Mouse (Mus musculus) bone marrow macrophage, adult 2 months (primary cell): ENCODE results near the gene Sec14l5. TPM values are rescaled to one million over a fixed set of nuclear protein-coding genes. Genes with fewer than 3 reads are reported as not detected.
"Not testable (repeated sequence)": the region's sequence is repeated elsewhere in the genome, so short reads cannot be mapped to it uniquely, and the experiment has no call there.

Experiments
- H3K27ac ChIP-seq: 2 replicates; pipeline ENCODE4 v1.5.1; 2012; ENCODE audit warnings: low read depth, low read length; ENCODE audit not compliant: insufficient read depth
- H3K4me1 ChIP-seq: 2 replicates; pipeline ENCODE4 v1.6.1; 2012; ENCODE audit warnings: low read length; ENCODE audit not compliant: control insufficient read depth, insufficient read depth
- H3K4me3 ChIP-seq: 2 replicates; pipeline ENCODE4 v1.5.1; 2012; ENCODE audit warnings: mild to moderate bottlenecking, low read length, moderate library complexity; ENCODE audit not compliant: insufficient read depth
- CTCF ChIP-seq: IDR thresholded peaks from 2 replicates; pipeline ENCODE4 v1.5.1; 2012; ENCODE audit warnings: low read depth, mild to moderate bottlenecking, low read length, moderate library complexity
- POLR2A ChIP-seq: IDR thresholded peaks from 2 replicates; pipeline ENCODE4 v1.6.1; 2012; ENCODE audit warnings: mild to moderate bottlenecking, low read depth, low read length, borderline replicate concordance
- polyA plus RNA-seq: library from polyadenylated mRNA; stranded (reverse); fragments of >200 nt; gene quantifications from 2 replicates; pipeline ENCODE4 v1.2.4, GENCODE M21; 2012; ENCODE audit not compliant: missing spikeins, insufficient read depth, insufficient read length

Gene Sec14l5
- polyA plus RNA-seq, 1 experiment = not detected

DNA sequence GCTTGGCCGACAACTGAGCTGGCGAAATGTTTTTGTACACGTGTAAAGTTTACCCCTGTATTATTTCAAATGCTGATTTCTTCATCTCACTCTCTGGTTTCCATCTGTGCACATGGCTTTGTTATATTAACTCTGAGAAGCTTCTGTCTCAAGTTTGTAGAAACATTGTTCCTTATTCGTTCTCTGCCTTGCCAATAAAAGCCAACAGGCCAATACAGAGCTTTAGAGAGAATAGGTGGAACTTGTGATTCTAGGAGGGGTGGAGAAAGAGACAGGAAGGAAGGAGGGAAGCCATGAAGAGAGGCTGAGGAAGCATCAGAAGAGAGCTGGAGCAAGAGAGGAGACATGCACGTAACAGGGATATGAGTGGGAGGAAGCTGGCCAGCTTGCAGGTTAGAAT, 59.1 kb downstream of the Sec14l5 start:
- no peak for TF ChIP-seq POLR2A
- no peak for TF ChIP-seq CTCF
- peak overlapping the region; percentile 37 for H3K4me3 ChIP-seq
- peaks cover 42% of the 10 kb centered on the region for H3K4me1 ChIP-seq
- H3K27ac ChIP-seq = no peak overlapping the region

GRCm38 (mm10) chr16:5210365-5210764, 63.5 kb downstream of the Sec14l5 start:
- H3K4me3 ChIP-seq = no peak overlapping the region
- no peak overlapping the region for H3K27ac ChIP-seq
- TF ChIP-seq POLR2A (no peak), CTCF (no peak)
- peaks cover 24% of the 10 kb centered on the region for H3K4me1 ChIP-seq

- no peak overlapping the region for H3K4me3 ChIP-seq
- TF ChIP-seq CTCF = no peak
- TF ChIP-seq POLR2A = no peak
- H3K27ac ChIP-seq = no peak overlapping the region
- peaks cover 11% of the 10 kb centered on the region for H3K4me1 ChIP-seq
Observed at GRCm38 (mm10) chr16:5212150-5212549, 65.2 kb downstream of the Sec14l5 start.

DNA sequence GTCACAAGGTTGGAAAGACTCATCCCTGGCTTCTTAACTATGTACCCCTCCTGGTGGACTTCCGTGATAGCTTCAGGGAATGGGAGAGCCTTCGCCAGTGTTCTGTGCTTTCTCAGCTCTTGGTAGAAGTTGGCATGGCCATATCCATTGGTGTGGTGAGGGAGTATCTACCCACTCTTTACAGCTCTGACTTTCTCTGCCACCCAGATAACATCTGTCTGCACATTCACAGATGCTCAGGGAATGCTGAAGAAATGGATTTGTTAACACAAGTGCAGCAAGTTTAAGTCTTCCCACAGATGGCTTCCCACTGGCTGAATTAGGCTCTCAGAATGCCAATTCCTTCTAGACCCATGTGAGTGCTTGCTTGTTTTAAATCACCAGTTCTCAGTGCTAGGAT, 67.2 kb downstream of the Sec14l5 start:
- H3K4me3 ChIP-seq = no peak overlapping the region
- no peak overlapping the region for H3K27ac ChIP-seq
- H3K4me1 ChIP-seq = peaks cover 11% of the 10 kb centered on the region
- TF ChIP-seq POLR2A (no peak), CTCF (no peak)

DNA sequence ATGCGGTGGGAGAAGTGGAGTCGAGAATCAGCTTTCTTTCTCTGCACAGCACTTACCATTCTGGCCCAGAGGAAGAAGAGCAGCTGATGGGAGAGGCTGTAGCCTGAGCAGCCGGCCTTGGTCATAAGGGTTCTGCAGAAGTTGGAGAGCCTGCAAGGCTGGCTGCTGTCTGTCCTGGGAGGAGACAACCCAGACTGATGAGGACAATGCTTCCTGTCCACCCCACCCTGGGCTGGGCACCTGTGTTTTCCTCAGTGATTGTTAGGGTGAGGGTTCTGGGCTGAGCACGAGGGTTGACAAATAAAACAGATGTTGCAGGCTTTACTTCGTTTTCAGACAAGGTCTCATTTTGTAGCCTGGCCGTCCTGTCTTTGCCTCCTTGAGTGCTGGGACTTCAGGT, 69.8 kb downstream of the Sec14l5 start:
- H3K4me3 ChIP-seq = no peak overlapping the region
- no peak for TF ChIP-seq POLR2A
- TF ChIP-seq CTCF = no peak
- H3K4me1 ChIP-seq = no peaks in the 10 kb centered on the region
- no peak overlapping the region for H3K27ac ChIP-seq

DNA sequence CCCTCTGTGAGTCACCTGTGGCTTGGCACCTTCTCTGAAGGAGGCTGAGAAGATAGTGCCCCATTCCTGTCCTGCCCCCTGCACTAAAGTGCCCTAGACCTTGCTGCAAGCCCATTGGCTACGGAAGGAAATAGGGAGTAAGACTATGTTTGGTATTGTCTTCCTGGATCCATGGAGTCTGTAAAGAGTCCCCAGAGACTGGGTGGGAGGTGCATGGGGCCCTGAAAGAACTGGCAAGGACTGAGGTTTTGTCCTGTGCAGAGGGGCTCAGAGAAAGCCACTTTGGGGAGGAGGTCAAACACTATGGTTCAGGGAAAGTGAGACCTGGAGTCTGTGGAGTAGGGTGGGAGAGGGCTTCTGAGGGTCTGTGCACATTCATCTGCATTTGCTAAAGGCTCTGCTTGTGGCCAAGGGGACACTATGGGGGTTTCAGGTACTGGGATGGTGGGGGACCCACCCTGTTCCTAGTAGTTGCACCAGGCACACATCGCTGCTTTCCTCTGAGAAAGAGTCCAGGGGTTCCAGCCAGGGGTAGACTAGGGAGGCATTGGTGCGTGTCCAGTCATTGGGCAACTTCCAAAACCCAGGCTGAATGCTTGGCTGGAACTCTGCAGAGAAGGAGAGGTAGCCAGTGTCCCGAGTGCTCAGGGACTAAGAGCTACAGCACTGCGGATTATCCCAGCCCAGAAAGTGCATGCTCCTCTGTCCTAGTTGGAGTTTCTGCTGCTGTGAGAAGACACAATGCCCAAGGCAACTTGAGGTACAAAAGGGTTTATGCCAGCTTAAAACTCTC, 70.6 kb downstream of the Sec14l5 start:
- TF ChIP-seq CTCF (no peak), POLR2A (no peak)
- H3K4me1 ChIP-seq = no peaks in the 10 kb centered on the region
- H3K4me3 ChIP-seq = no peak overlapping the region
- no peak overlapping the region for H3K27ac ChIP-seq

DNA sequence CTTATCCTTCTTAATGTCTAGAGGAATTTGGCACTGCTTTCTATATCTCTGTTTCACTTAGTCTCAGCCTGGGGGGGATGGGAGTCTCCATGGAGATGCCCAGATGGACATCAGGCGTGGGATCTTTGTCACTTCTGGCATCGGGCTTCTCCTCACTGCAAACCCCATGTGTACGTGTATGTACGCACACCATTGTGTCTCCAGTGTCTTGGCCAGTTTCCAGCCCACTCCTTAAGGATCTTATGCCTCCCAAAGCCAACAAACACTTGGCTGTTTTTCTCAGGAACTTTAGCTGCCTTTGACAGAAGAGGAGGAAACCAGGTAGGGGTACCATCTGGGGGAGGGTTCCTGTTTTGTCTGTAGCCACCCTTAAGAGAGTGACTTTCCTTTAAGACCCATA, 74.5 kb downstream of the Sec14l5 start:
- Histone ChIP-seq H3K4me3 (no peak overlapping the region), H3K4me1 (no peaks in the 10 kb centered on the region), H3K27ac (no peak overlapping the region)
- TF ChIP-seq CTCF (no peak), POLR2A (no peak)

DNA sequence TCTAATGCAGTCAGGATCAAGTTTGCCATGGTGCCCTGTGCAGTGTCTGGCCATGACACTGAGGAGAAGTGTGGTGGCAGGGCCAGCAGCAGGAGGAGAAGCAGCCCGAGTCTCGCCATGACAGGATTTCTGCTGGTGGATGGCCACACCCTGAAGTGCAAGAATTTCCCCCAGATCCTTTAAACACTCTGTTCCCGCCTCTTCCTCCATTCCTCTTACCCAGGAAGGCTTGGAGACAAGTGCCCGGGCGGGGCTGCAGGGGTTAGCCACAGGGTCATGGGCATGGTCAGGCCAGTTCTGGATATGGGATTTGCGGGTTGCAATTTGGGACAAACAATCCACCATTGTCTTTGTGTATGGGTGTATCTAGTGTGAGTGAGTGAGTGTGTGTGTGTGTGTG, 75.2 kb downstream of the Sec14l5 start, which contains the start of gene AU021092:
TSS of gene AU021092 (minus strand) at position 160 of the 400 bp plus-strand sequence.
- TF ChIP-seq CTCF (no peak), POLR2A (no peak)
- Histone ChIP-seq H3K4me3 (no peak within 1 kb of the TSS), H3K27ac (no peak within 1 kb of the TSS)

GRCm38 (mm10) chr16:5226534-5226933, 79.6 kb downstream of the Sec14l5 start:
- H3K4me1 ChIP-seq, H3K4me3 ChIP-seq, H3K27ac ChIP-seq: not testable (repeated sequence)

More for the DNA sequence above, 75.2 kb downstream of the Sec14l5 start, which contains the start of gene AU021092:
- no peaks in the 10 kb centered on the region for H3K4me1 ChIP-seq

- H3K4me3 ChIP-seq, H3K27ac ChIP-seq, H3K4me1 ChIP-seq: not testable (repeated sequence)
Observed at GRCm38 (mm10) chr16:5227501-5227900, 80.6 kb downstream of the Sec14l5 start.

DNA sequence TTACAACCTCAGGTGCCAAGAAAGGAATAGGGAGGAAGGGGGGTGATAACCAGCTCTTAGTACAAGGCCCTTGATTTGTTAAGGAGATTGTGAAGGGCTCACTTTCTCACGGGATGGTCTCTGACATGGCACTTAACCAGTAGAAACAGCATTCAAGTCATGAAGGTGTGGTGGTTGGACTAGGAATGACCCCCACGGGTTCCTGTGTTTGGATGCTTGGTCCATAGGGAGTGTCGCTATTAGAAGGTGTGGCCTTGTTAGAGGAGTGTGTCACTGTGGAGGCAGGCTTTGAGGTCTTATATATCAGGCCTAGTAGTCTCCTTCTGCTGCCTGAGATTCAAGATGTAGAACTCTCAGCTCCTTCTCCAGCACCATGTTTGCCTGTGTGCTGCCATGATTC, 81.2 kb downstream of the Sec14l5 start:
- H3K4me1 ChIP-seq, H3K27ac ChIP-seq, H3K4me3 ChIP-seq: not testable (repeated sequence)
